Mouse (Mus musculus): ENCODE measurements around the gene Sorl1.

DNA sequence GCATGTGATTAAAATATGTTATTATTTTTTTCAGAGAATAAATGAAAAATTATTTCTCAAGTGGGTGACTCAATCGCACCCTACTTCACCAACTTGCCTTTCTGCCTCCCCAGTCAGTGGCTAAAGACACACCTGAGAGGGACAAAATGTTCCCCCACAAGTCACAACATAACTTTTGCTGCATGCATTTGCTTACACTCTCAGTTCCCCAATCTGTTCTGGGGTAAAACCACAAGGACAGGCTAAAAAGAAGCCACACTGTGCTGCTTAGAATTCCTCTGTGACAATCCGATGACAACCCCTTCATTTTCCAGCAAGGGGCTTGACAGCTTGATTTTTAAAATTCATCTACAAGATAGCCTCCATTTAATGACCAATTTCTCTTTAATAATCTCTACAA lies 22.4 kb upstream of the Sorl1 start:
- no peak for TF ChIP-seq CTCF (conservative IDR thresholded peaks at IDR 0.05; ENCODE audit: low read length)
- TF ChIP-seq NANOG (IDR thresholded peaks at IDR 0.05; ENCODE audit: borderline replicate concordance, low read length): no peak
